Mouse (Mus musculus): Measurements from ENCODE around the gene Psmb11.

DNA sequence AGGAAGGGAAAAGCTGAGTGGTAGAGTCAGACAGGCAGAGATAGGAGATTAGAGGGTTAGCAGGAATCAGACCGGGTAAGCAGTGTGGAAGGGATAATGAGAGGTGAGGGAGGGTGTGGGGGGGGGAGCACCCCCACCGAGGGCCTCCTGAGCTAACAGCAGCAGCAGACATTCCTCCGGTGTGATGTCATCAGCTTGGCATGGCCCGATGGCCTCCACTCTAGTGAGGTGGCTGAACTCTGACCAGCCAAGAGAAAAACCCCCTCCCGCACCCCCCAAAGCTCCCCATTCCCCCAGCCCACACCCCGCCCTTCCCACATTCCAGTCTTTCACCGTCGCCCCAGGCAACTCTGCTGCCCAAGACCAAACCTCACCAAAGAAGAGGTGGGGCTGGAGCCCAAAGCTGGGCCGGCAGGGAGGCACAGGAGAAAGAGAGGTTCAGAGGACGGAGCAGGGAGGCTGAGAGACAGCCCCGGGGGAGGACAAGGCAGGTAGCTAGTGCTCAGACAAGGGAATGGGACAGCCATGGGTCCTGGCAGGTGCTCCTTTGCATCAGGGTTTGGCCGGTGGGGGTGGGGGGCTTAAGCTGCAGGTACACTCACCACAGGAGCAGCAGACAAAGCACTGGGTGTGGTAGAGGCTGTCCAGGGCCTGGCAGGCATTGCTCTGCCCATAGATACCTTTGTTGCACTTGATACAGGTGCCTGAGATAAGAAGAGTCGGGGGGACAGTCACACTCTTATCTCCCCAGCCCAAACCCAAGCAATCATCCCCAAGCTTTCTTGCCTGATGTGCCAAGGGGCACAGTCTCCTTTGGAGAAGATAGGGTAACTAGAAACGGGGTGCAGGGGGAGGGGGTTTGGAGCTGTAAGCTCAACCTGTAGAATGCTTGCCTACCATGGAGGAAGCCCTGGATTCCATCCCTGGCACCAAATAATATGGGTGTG, 48.2 kb upstream of the Psmb11 start:
- TF ChIP-seq POLR2A (IDR thresholded peaks at IDR 0.05; ENCODE audit: borderline replicate concordance, extremely low read depth, low read depth, low read length): no peak
- no peak for TF ChIP-seq CTCF (IDR thresholded peaks at IDR 0.05; ENCODE audit: insufficient read depth, low read length)
